Mouse (Mus musculus) spleen, embryonic (tissue): Measurements from ENCODE around the gene Mon1a.

Experiments
- CTCF ChIA-PET: fragments of 350-600 bp; sonication (Branson Sonifier 250); formaldehyde crosslinking; loops from one replicate; lab custom pipeline; 2022; lab: Charles Lee

Gene Mon1a

DNA sequence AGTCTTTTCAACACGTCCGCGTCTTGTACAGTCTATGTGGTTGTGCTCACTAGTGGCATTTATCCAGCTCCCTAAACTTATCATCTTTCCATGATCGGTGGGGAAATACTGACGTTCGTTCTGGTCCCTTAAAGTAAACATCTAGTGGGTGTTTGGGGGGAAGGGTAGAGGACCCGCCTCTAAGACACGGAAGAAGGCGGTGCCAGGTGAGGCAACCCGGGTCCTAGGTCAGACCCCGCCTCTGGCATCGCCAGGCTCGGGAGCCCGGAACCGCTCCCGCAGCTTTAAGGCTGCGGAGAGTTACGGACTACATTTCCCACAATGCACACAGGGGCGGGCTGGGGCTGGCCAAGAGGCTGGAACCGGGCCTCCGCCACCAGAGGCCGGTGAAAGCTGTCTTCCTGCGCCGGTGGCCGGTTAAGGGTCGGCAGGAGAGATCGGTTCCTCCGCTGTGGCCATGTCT, at the start of gene Mon1a:
Gene Mon1a (plus strand): TSS at position 348 of the 463 bp plus-strand sequence.
- CTCF ChIA-PET: interaction anchor here (0.6 kb wide), 1 partner anchor 290 kb away, joined by 3 read pairs; no protein-coding TSS in a partner anchor

DNA sequence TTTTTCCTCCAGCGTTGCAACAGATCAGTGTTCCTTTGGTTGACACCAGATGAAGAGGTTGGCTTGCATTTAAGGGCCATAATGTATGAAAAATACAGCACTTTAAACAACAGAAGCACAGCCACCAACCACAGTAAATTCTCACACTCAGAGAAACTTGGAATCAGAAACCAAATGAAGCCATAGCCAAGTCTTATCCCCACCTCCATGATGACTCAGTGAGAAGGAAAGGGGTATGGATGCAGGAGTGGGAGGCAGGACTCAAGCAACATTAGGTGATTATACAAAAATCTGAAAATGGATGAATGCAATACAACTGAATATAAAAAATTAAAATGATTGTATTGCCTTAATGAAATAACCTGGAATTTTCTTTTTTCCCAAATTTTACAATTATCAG, 49.1 kb upstream of the Mon1a start:
- CTCF ChIA-PET: no interaction called here

DNA sequence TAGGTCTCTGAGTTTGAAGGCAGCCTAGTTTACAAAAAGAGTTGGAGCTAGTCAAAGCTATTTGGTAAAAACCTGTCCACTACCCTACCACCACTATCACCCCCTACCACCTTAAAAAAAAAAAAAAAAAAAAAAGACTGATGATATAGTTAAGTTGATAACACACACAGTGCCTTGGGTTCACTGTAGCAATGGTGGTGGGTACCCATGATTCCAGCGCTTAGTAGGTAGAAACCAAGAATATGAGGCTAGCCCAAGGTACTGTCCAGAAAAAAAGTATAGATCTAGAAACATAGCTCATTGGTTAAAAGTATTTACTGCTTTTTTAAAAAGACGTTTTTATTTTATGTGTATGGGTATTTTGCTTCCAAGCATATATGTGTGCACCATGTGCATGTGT, 45.2 kb upstream of the Mon1a start:
- CTCF ChIA-PET: interaction anchor here (0.6 kb wide), 2 partner anchors 20 to 216 kb away, joined by 3 to 5 read pairs; no protein-coding TSS in a partner anchor

DNA sequence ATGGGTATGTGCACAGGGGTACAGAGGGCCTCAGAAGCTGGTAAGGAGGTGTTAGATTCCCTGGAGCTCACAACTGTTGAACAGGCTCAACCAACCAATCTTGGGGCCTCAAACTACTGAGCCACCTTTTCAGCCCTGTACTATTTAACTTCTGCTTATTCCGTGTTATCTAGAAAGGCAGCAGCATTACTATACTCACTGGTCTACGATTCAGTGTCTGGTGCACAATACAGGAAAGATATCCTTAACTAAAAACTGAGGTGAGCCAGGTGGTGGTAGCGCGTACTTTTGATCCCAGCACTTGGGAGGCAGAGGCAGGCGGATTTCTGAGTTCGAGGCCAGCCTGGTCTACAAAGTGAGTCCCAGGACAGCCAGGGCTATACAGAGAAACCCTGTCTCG, 39.0 kb upstream of the Mon1a start:
- CTCF ChIA-PET: no interaction called here

DNA sequence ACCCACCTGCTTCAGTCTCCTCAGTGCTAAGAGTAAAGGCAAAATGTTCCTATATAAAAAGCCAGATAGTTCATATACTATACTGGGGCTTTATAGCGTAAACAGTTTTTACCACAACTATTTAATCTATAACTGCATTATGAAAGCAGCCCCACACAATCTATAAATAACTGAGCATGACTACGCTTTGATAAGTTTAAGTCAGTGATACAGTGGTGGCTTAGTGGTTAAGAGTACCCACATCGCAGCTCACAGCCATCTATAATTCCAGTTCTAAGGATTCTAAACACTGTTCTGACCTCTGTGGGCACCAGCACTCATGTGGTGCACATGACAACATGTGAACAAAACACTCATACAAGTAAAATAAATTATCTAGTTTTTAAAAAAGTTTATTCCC, 29.6 kb upstream of the Mon1a start:
- CTCF ChIA-PET: no interaction called here

DNA sequence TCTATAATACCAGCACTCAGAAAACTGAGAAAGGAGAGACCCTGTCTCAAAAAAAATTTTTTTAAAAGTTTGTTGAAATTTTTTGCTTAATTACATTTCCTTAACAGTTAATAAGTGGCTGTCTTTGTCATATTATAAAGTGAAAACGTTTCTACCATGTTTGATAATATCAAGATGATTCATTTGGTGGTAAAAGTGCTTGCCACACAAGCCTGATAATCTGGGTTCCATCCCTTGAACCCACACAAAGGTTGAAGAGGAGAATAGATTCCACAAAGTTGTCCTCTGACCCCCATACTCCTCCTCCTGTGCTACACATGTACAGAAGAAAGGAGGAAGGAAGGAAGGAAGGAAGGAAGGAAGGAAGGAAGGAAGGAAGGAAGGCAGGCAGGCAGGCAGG, 23.5 kb upstream of the Mon1a start:
- CTCF ChIA-PET: no interaction called here

DNA sequence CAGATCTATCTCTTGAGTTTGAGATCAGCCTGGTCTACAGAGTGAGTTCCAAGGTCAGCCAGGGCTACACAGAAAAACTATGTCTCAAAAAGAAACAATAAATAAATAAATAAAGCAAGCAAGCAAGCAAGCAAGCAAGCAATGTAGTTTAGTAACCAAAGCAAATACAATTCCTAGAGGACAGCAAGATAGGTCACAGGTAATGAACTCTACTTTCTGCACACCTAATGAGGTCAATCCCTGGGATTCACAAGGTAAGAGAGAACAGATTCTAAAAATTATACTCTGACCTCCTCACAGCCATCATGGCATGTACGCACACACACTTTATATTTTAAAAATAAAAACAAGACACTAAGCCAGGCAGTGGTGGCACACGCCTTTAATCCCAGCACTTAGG, 21.9 kb upstream of the Mon1a start:
- CTCF ChIA-PET: no interaction called here

DNA sequence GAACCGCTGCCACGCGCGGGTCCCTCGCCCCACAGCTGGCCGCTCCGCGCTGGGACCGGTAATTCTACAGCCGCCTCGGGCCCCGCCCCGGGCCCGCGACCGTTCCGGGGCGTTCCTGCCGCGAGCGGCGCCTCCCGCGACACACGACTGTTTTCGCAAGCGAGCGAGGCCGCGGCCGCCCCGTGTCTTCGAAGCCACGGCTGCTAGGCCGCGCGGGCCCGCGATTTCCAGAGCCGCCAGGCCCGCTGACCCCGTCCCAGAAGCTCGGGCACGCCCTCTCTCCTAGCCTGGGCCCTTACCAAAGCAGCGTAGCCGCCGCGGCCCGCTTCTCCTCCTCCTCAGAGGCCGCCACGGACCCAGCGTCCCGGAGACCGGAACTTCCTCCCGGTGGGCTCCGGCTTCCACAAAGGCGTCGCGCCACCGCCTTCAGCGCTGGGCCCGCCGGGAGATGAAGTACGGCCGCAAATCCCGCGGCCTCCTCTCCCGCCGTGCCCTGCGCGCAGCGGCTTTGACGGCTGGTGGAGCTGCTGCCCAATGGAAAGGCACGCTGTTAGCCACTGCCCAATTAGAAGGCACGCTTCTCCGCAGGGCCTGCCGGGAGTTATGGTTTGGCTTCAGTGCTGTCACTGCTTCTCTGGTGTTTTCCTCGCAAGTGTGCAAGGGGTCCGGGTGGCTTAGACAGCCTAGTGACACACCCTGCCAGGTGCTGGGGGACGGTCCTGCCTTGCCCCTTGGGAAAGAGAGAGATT, 15.4 kb upstream of the Mon1a start:
- CTCF ChIA-PET: interaction anchor here (0.9 kb wide), 1 partner anchor 18 kb away, joined by 3 read pairs; no protein-coding TSS in a partner anchor

DNA sequence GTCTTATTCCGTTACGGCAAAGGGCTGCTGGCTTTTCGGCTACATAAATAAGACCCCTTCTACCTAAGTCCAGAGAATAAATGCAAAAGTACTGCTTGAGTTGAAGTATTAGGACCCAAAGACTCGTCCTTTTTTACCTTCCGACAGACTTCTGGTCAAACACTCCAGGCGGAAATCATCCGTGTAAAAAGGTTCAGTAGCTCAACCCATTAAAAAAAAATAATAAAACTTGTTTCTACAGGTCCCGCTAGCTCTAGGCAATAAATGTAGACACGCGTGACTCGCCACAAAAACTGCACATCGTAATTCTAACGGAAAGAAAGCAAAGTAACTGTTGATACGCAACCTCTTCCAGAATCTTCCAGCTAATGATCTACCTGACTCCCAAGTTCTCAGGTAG, 14.8 kb upstream of the Mon1a start, which contains the start of gene Rbm6:
Gene Rbm6 (minus strand): TSS at position 101 of the 400 bp plus-strand sequence.
- CTCF ChIA-PET: no interaction called here

DNA sequence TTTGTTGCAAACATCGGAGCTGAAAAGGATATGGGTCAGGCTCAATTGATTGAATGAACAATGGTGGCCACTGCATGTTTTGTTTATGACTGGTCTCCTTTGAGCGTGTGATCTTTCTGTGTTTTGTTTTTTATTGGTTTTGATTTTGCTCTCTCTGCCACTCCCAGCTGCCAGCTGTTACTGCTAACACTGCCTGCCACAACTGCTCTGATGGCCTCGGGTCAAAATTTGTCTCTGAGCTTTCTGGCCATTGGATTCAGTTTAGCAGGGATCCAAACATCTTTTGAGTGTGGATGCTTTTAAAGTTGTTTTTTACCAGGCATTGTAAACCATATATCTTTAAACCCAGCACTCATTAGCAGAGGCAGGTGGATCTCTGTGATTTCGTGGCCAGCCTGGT, 7.5 kb upstream of the Mon1a start:
- CTCF ChIA-PET: no interaction called here

DNA sequence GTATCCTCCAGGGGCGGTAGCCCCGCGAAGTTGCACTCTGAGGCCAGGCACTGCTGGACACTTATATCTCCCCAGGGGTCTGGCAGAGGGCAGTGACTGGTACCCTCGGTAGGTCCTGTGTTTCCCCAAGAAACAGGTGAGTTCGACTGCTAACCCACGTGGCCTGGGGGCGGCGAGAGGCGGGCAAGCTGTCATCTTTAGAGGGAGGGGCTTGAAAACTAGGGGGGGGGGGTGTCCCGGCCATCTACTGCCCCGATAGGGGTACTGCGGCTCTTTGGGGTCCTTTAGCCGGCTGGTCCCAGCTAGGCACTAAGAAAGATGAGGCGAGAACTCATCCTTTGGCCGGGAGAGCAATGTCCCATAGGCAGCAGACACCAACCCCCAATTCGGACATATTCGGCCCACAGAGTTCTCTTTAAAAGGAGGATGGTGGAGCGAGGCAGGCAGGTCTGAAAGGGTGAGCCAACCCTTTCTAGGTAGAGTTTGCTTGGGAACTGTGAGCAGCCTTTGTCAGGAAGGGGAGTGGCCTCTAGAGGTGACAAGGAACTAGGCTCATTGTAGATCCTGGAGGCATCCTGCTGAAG, 408 bp downstream of the Mon1a start:
- CTCF ChIA-PET: interaction anchor here (0.6 kb wide), 1 partner anchor 291 kb away, joined by 3 read pairs; no protein-coding TSS in a partner anchor

DNA sequence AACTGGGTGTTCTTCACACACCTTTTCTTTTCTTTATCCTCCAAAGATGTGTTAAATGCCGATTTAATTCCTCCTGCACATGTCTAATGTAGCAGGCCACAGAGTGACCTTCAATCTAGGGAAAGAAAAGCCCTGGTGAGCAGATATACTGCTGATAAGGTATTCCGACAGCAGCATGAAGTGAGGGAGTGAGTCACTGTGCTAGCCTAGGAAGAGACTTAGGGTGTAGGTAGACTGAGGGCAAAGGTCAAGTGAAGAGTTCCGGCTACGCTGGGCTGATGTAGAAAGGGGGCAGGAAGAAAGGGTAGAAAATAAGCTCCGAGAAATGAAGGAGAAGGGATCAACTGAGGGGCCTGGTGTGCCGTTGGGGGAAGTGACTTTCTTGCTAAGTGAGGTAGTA, 2.3 kb downstream of the Mon1a start:
- CTCF ChIA-PET: interaction anchor here (1.5 kb wide), 1 partner anchor 18 kb away, joined by 3 read pairs; no protein-coding TSS in a partner anchor

DNA sequence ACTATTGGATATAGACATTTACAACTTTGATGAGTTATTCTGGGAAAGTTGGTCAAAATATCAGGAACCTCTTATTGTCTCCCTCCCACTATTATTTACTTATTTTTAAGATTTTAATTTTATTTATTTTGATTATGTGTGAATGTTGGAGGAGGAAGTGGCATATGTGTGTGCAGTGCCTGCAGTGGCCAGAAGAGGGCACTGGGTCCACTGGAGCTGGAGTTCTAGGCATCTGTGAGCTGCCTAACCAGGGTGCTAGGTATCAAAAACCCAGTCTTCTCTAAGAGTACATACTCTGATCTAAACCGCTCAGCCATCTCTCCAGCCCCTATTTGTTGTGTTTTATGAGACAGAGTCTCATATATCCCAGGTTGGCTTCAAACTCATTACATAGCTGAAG, 3.1 kb downstream of the Mon1a start:
- CTCF ChIA-PET: interaction anchor here (0.7 to 1.5 kb wide), 2 partner anchors 9 to 19 kb away, joined by 3 read pairs; no protein-coding TSS in a partner anchor

DNA sequence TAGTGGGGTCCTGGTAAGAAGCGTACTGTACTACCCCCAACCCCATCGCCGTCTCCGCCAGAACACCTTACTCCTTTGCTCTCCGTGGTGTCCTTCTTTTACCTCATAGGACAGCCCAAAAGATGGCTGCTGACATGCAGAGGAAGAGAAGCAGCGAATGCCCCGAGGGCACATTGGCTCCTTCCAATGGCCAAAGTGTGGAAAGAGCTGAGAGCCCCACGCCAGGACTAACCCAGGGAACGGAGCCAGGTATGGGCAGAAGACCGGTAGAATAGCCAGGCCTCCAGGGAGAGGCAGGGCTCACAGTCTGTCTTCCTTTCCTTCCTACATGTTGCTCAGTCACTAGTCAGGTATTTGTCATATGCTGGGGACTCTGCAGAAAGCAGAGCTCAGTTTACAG, 10.6 kb downstream of the Mon1a start:
- CTCF ChIA-PET: interaction anchor here (0.5 kb wide), 1 partner anchor 118 kb away, joined by 4 read pairs; no protein-coding TSS in a partner anchor

DNA sequence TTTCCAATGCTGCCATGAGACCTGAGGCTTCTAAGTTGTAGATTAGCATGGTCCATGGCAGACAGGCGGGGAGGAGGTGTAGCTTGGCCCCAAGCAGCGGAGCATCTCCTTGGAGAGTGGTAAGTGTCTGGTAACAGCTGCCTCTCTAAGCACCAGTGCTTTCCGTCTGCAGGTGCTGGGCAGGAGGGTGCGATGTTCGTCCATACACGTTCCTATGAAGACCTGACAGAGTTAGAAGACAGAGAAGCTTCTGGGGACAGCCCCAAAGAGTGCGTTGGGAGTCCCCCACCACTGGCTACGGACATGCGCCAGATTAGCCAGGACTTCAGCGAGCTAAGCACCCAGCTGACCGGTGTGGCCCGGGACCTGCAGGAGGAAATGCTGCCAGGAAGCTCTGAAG, 11.9 kb downstream of the Mon1a start:
- CTCF ChIA-PET: interaction anchor here (0.6 kb wide), 3 partner anchors 9 to 283 kb away, joined by 3 to 5 read pairs (median 3); no protein-coding TSS in a partner anchor

DNA sequence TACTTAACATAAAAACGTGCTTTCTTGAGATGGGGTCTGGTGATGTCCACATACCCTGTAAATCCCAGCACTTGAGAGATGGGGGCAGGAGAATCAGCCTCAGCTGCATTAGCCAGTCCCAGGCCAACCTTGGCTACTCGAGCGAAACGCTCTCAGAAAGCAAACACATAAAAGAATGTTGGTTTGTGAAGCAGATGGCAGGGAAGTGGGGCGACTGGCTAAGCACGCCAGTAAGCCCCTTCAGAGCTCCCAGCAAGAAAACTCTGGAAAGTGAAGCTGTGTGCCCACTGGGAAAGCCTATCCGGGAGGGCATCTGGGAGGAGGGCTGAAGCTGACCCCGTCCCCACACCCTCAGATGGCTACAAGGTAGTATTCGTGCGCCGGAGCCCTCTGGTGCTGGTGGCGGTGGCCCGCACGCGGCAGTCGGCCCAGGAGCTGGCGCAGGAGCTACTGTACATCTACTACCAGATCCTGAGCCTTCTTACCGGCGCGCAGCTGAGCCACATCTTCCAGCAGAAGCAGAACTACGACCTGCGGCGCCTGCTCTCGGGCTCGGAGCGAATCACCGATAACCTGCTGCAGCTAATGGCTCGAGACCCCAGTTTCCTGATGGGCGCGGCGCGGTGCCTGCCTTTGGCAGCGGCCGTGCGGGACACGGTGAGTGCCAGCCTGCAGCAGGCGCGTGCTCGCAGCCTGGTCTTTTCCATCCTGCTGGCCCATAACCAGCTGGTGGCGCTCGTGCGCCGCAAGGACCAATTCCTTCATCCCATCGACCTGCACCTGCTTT, 13.1 kb downstream of the Mon1a start:
- CTCF ChIA-PET: no interaction called here

DNA sequence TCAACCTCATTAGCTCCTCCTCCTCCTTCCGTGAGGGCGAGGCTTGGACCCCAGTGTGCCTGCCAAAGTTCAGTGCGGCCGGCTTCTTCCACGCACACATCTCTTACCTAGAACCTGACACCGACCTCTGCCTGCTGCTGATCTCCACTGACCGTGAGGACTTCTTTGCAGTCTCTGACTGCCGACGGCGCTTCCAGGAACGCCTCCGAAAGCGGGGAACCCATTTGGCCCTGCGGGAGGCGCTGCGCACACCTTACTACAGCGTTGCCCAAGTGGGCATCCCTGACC, 13.6 kb downstream of the Mon1a start:
- CTCF ChIA-PET: no interaction called here

DNA sequence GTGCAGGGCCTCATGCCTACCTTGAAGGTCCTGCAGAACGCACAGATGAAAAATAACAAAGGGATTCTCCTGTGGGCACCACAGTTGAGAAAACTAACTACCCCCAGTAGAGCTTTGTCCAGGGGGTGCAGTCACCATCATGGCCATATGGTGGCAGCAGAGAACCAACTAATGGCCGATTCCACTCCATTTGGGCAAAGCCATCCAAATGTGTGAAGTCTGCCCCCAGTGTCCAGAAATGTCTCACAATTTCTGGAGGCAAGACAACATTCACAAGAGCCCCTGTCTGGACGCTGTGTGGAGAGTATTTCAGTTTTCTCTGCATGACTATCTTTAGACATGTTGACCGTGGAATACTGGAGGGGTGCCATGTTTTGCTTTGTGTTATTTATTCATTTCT, 16.8 kb downstream of the Mon1a start:
- CTCF ChIA-PET: interaction anchor here (0.5 to 0.9 kb wide), 2 partner anchors 44 to 745 kb away, joined by 3 read pairs; partner anchors contain the start of gene Arih2

DNA sequence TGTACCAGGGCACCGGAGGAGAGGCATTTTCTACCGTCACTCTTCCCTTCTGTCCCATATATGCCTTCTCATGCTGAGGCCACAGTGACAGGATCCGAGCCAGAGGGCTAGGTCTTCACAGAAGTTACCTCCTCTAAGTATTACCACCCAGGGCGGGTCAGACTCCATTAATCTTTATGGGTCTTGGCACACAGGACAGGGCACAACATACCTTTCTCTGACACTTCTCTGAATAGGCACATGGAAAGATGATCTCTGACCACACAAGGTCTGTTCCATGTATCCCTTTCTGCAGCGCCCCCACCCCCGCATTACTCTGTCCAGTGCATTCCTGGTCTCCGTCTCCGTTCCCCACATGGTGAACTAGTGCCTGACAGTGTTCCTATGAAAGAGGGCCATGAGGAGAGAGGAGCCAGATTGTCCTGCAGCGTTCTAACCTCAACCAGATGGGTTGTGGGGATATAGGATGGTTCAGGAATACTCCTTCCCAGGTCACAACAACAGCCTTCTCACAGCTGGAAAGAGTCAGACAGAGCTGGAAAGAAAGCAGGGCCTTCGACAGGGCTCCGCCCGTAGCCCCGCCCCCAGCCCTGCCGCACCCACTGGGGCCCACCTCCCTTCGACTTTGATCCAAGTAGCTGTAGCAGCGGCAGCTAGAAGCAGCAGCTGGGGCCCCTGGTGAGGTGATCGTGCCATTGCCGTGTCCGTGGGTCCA, 18.5 kb downstream of the Mon1a start, which contains the start of gene Mst1r:
Gene Mst1r (plus strand): TSS at position 622 of the 715 bp plus-strand sequence.
- CTCF ChIA-PET: no interaction called here

DNA sequence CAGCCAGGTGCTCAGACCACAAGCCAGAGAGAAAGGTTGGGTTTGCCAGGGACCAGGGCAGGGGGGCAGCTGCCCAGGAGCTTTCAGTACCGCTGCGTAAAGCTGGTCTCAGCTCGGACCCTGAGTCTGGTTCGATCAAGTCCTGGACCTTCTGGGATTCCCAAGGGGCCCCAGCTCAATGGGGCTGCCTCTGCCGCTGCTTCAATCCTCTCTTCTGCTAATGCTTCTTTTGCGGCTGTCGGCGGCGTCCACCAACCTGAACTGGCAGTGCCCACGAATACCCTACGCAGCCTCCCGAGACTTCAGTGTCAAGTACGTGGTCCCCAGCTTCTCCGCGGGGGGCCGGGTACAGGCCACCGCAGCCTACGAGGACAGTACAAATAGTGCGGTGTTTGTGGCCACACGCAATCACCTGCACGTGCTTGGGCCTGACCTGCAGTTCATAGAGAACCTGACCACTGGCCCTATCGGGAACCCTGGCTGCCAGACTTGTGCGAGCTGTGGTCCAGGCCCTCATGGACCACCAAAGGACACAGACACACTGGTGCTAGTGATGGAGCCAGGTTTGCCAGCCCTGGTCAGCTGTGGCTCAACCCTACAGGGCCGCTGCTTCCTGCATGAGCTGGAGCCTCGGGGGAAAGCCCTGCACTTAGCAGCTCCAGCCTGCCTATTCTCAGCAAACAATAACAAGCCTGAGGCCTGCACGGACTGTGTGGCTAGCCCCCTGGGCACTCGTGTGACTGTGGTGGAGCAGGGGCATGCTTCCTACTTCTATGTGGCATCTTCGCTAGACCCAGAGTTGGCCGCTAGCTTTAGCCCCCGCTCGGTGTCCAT, 19.2 kb downstream of the Mon1a start:
- CTCF ChIA-PET: no interaction called here
